Mouse (Mus musculus) small intestine, adult 2 months (tissue): ENCODE measurements around the gene Arpc1a.

Experiments
- CTCF ChIP-seq: fragments of 200-500 bp; IDR thresholded peaks from 2 replicates; pipeline ENCODE4 v1.5.1; 2012; ENCODE audit warnings: low read depth, mild to moderate bottlenecking, control low read depth, inconsistent platforms, low read length, moderate library complexity, mixed read lengths; ENCODE audit not compliant: insufficient replicate concordance, insufficient read length; ENCODE audit errors: extremely low read depth
- POLR2A ChIP-seq: fragments of 200-500 bp; IDR thresholded peaks from 2 replicates; pipeline ENCODE4 v1.6.1; 2012; ENCODE audit warnings: low read depth, mild to moderate bottlenecking, control low read depth, inconsistent platforms, low read length, moderate library complexity

DNA sequence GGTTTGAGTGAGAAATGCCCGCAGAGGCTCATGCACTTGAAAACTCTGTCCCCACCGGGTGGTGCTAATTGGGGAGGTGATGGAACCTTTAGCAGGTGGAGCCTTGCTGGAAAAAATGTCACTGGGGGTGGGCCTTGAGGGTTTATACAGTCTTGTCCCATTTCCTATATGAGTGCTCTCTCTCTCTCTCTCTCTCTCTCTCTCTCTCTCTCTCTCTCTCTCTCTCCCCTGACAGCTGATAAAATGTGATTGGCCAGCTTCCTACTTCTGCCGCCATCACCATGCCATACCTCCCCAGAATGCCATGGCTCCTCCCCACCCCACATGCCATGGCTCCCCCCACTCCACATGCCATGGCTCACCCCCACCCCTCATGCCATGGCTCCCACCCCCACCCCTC is 8.5 kb upstream of the Arpc1a start:
- TF ChIP-seq POLR2A (no peak), CTCF (no peak)
